Mouse (Mus musculus) kidney, embryonic 15.5 days (tissue): Measurements from ENCODE around the gene Bmp4. TPM values are rescaled to one million over a fixed set of nuclear protein-coding genes. Genes with fewer than 3 reads are reported as not detected.

Source experiments
- ATAC-seq: fragments of 200-750 bp; cut with Nextera tagmentation; replicated peaks from 2 replicates; pipeline ENCODE4 v1.8.0; 2017; ENCODE audit warnings: moderate TSS enrichment; ENCODE audit not compliant: low FRiP score
- H3K27ac ChIP-seq: fragments of 300-500 bp; sonication (generic); 2 replicates; pipeline ENCODE4 v1.5.1; 2015; ENCODE audit warnings: mild to moderate bottlenecking, inconsistent platforms
- H3K27me3 ChIP-seq: fragments of 300-500 bp; sonication (generic); 2 replicates; pipeline ENCODE4 v1.6.1; 2015; ENCODE audit warnings: inconsistent platforms
- H3K36me3 ChIP-seq: fragments of 300-500 bp; sonication (generic); 2 replicates; pipeline ENCODE4 v1.6.1; 2015; ENCODE audit warnings: inconsistent platforms
- H3K4me1 ChIP-seq: fragments of 300-500 bp; sonication (generic); 2 replicates; pipeline ENCODE4 v1.6.1; 2015; ENCODE audit warnings: inconsistent platforms
- H3K4me2 ChIP-seq: fragments of 300-500 bp; sonication (generic); 2 replicates; pipeline ENCODE4 v1.6.1; 2015; ENCODE audit warnings: moderate library complexity, mild to moderate bottlenecking, inconsistent platforms
- H3K4me3 ChIP-seq: fragments of 300-500 bp; sonication (generic); replicated peaks from 2 replicates; pipeline ENCODE4 v1.5.1; 2015; ENCODE audit warnings: mild to moderate bottlenecking, inconsistent platforms
- H3K9ac ChIP-seq: fragments of 300-500 bp; sonication (generic); 2 replicates; pipeline ENCODE4 v1.6.1; 2015; ENCODE audit warnings: mild to moderate bottlenecking, inconsistent platforms
- H3K9me3 ChIP-seq: fragments of 300-500 bp; sonication (generic); replicated peaks from 2 replicates; pipeline ENCODE4 v1.6.1; 2016; ENCODE audit warnings: inconsistent platforms
- WGBS: fragments of 180-500 bp; shearing (Covaris S2); methylation state at CpG from one replicate; pipeline ENCODE4 v1.1.7; 2015; ENCODE audit warnings: mixed read lengths; 5-methylcytosine and 5-hydroxymethylcytosine counted together
- polyA plus RNA-seq: library from polyadenylated mRNA; unstranded; fragments of >200 nt; fragmentation: Nextera tagmentation; extraction: Ambion mirVana; gene quantifications from 2 replicates; pipeline ENCODE4 v1.2.1, GENCODE M21; 2015

Bmp4 gene
- polyA plus RNA-seq: 36.3 and 40.8 TPM in 2 replicates

DNA sequence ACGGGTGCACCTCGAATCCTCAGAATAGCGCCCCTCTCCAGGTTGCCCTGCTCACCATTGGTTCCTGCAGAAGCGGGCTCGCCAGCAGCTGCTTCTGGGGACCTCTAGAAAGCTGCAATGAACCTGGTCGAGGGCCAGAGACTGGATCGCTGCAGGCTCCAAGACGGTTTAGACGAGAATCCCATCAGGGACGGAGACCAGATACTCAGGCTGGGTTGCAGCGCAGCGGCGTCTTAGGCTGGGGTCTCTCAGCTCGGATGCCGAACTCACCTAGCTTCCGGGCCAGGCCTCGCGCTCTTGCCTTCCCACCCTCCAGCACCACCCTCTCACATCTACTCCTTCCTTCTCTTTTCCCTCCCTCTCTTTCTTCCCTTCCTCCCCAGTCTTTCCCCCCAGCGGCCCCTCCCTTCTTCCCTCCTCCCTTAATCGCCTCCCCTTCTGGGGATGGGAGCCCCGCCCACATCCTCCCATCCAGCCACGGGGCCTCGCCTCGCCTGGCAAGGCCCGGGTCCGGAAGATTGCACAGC lies at the start of gene Bmp4:
Gene Bmp4 (minus strand): TSS at position 421 of the 527 bp plus-strand sequence.
- ATAC-seq: peak; percentile 43
- Histone ChIP-seq H3K9ac (peak within 1 kb of the TSS; percentile 56), H3K9me3 (no peaks in the 10 kb centered on the region), H3K4me3 (peak within 1 kb of the TSS; percentile 62), H3K4me2 (peak within 1 kb of the TSS; percentile 85), H3K27me3 (peaks cover 33% of the 10 kb centered on the region), H3K36me3 (no peaks in the 10 kb centered on the region), H3K27ac (peak within 1 kb of the TSS; percentile 63; the same call in 1 of the 2 replicates), H3K4me1 (peaks cover 49% of the 10 kb centered on the region)
- under 1% methylated on average over 26 of the region's 26 CpGs for WGBS

DNA sequence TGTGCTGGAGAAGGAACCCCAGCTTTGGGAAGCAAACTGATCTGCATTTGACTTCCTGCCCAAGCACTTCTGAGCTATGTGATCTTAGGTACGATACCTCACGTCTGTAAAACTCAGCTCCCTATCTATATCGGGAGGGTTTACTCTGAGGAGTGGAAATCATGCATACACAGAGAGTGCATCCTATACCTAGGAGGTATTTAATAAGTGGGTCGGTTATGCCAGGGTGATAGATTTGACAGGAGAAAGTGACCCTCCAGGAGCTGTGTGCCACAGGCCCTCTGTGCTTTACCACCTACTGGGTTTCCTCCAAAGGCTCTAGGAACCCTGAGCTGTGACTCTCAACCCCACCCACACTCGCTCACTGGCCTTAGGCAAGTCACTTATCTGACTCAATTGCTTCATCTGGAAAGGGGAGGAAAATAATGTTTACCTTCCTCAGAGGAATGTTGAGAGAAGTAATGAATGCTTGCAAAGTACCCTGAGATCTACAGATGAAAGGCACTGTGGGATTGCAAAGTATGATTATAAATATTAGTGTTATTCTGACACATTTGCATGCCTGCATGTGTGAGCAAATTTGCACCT lies 49.1 kb upstream of the Bmp4 start:
- Histone ChIP-seq H3K27me3 (no peaks in the 10 kb centered on the region), H3K27ac (no peak overlapping the region), H3K4me1 (peaks cover 15% of the 10 kb centered on the region), H3K4me2 (no peak overlapping the region), H3K36me3 (no peaks in the 10 kb centered on the region), H3K4me3 (no peak overlapping the region), H3K9me3 (no peaks in the 10 kb centered on the region), H3K9ac (no peak overlapping the region)
- WGBS: 81% methylated on average over 5 of the region's 5 CpGs
- ATAC-seq: no peak

DNA sequence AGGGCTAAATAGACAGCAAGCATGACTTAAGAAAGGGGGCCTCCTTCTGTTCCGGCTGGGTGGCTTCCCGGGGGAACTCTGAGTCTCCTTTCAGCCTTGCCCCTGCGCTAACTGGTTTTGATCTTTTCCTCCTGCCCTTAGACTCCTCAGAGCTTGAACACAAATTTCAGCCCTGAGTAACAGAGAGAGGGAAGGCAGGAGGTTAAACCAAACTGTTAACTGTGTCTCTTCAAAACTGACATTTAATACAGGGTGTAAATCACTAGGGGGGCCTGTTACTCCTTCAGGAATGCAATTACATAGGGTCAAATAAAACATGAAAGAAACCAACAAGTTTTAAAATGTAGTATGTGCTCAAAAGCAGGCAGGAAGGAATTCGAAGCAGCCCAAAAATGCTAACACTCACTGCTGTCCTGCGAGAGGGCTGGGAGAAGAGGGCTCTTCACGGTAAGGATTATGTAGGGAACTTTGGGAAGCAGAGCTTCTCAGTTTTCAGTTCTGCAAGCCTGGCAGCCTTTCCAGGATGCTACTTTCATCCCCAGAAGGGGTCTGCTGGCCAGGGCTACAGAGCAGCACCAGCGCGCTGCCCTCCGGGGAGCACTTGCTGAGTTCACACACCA lies 46.1 kb upstream of the Bmp4 start:
- no peak overlapping the region for H3K9ac ChIP-seq
- no peaks in the 10 kb centered on the region for H3K27me3 ChIP-seq
- WGBS: 6% methylated on average over 9 of the region's 9 CpGs
- no peaks in the 10 kb centered on the region for H3K9me3 ChIP-seq
- H3K4me2 ChIP-seq: peak overlapping the region; percentile 43
- ATAC-seq: peak; percentile 89
- peaks cover 15% of the 10 kb centered on the region for H3K4me1 ChIP-seq
- H3K36me3 ChIP-seq: no peaks in the 10 kb centered on the region
- no peak overlapping the region for H3K4me3 ChIP-seq
- H3K27ac ChIP-seq: peak overlapping the region; percentile 88

DNA sequence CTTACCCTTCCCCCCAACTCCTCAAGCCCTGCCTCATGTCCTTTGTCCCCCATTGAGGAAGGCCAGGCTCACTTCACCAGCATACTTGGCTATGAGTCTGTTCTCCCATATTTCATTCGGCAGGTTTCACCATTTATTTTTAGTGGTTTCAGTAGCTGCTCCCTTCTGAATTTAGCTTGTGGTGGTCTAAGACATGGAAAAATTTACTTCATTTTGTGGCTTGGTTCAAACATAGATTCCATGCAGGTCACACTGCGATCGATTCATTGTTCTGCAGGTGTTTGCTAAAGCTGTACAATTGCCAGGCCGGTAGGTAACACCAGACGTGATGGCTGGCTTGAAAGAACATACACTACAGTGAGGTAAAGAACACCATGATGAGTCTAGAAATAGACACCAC lies 39.8 kb upstream of the Bmp4 start:
- Histone ChIP-seq H3K4me1 (no peaks in the 10 kb centered on the region; the same call in 1 of the 2 replicates), H3K4me2 (no peak overlapping the region), H3K9me3 (no peaks in the 10 kb centered on the region), H3K36me3 (no peaks in the 10 kb centered on the region), H3K27ac (no peak overlapping the region), H3K4me3 (no peak overlapping the region), H3K9ac (no peak overlapping the region), H3K27me3 (no peaks in the 10 kb centered on the region)
- 93% methylated on average over 5 of the region's 5 CpGs for WGBS
- ATAC-seq: no peak

DNA sequence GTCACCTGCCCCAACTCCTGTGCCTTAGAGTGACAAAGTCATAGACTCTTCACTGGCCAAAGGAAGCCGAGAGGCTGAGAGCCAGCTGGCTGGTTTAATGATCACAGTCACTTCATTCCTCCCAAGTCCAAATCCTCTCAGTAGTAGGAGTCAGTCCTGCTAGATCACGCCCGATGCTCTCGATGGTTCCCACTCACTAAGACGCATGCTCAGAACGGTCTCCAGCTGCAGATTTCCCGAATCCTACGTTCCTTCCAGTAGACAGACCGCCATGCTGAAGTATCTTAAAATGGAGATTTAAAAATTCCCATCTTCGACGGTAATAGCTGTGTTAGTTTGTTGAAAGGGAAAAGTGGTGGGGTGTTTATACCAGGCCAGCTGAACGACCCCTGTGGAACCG lies 36.8 kb upstream of the Bmp4 start:
- H3K27me3 ChIP-seq: no peaks in the 10 kb centered on the region

DNA sequence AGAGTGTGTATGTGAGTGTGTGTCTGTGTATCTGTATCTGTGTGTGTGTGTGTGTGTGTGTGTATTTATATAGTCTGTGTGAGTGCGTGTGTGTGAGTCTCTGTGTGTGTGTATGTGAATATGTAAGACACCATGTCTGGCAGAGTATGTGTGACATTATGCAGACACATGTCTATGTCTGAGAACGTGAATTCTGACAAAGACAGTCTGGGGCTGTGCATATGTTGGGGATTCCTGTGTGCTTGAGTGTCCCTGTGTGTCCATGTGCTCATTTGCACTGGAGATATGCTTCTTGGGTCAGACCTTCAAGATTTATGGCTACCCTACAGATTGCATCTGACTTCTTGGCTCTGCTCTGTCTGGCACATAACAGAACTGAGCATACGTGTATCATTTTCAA lies 31.4 kb upstream of the Bmp4 start:
- no peak for ATAC-seq
- H3K27ac ChIP-seq: no peak overlapping the region
- H3K9me3 ChIP-seq: no peaks in the 10 kb centered on the region
- no peaks in the 10 kb centered on the region for H3K27me3 ChIP-seq
- no peak overlapping the region for H3K4me3 ChIP-seq
- no peak overlapping the region for H3K9ac ChIP-seq
- H3K36me3 ChIP-seq: no peaks in the 10 kb centered on the region
- no peak overlapping the region for H3K4me2 ChIP-seq
- H3K4me1 ChIP-seq: peaks cover 15% of the 10 kb centered on the region
- WGBS: 74% methylated on average over 3 of the region's 3 CpGs

More for the DNA sequence above, 36.8 kb upstream of the Bmp4 start:
- Histone ChIP-seq H3K36me3 (no peaks in the 10 kb centered on the region), H3K4me2 (no peak overlapping the region), H3K9me3 (no peaks in the 10 kb centered on the region), H3K27ac (no peak overlapping the region), H3K4me1 (no peaks in the 10 kb centered on the region), H3K4me3 (no peak overlapping the region), H3K9ac (no peak overlapping the region)
- no peak for ATAC-seq
- WGBS: 94% methylated on average over 13 of the region's 13 CpGs

DNA sequence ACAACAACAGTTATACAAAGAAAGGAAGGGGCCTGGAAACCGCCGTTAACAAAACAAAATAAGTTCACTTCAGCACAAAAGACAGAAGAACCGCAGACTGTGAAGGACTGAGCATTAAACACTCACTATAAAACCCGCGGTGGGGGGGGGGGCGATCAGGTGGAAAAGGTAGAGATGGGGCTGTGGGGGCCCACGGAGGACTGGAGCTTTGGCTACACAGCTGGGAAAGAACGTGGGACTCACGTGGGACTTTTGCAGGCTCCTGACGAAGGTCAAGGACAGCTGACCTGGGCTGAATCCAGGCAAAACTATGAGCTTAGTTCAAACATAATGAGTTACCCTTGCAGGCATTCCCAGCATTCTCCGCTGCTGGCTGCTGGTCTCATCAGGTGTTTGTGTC lies 28.8 kb upstream of the Bmp4 start:
- Histone ChIP-seq H3K27me3 (no peaks in the 10 kb centered on the region), H3K36me3 (no peaks in the 10 kb centered on the region), H3K27ac (no peak overlapping the region), H3K9ac (no peak overlapping the region), H3K9me3 (no peaks in the 10 kb centered on the region), H3K4me3 (no peak overlapping the region), H3K4me2 (no peak overlapping the region; the same call in 1 of the 2 replicates), H3K4me1 (peaks cover 15% of the 10 kb centered on the region)
- ATAC-seq: 0 out of 2 replicates have a peak, but pooled peaks have one; percentile 25
- 43% methylated on average over 11 of the region's 11 CpGs for WGBS

DNA sequence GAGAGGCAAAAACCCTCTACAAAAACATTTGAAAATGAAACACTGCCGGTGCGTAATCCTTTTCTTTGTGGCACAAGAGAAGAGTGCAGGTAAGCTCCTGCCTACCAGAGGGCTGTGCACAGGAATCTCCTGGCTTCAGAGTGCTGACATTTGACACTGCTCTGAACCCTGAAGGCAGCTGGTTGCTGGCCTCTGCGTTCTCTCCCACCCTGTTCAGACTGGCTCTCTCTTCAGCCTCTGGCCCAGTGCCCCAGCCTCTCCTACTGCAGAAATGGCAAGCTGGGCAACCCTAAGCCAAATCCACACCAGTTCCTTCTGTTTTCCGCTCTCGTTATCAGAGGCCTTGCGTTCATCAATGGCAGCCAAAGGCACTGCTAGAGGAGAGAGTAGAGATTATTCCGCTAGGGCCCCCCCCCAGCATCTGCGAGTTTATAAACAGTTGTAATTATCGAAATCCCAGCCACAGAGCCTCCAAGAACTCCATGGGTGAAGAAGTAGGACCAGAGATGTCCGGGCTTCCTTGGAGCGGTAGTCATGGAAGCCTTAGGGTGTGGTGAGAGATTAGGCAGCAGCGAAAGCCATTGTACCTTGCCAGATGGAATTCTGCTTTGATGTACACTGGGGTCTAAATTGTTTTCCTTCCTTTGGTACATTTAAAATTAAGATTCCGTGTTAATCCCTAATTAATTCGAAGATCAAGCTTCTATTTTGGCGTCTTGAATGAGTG lies 28.1 kb upstream of the Bmp4 start:
- Histone ChIP-seq H3K4me1 (peaks cover 15% of the 10 kb centered on the region), H3K4me2 (no peak overlapping the region), H3K27me3 (no peaks in the 10 kb centered on the region), H3K27ac (peak overlapping the region; percentile 22; the same call in 1 of the 2 replicates), H3K4me3 (no peak overlapping the region), H3K9me3 (no peaks in the 10 kb centered on the region), H3K9ac (no peak overlapping the region), H3K36me3 (no peaks in the 10 kb centered on the region)
- ATAC-seq: peak; percentile 62
- WGBS: 72% methylated on average over 15 of the region's 15 CpGs

DNA sequence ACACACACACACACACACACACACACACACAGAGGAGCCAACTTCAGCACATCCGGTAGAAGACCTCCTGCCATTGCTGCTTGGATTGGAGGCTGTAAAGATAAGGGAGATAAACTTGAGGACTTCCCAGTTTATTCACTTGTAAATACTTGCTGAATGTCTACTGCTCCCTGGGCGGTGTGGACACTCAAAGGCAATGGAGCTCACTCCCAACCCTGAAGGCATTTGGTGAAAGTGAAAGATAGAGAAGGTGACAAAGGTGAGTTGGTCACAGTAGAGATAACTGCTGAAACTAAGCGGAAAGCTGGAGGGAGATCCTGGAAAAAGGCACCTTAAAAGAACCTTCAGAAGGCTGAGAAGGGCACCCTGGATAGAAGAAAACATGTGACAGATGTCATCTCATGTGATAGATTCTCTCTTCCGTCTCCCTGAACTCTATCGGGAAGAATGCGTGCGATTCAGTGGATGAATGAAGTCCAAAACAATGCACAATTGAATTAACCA lies 22.1 kb upstream of the Bmp4 start:
- H3K9ac ChIP-seq: no peak overlapping the region
- no peak overlapping the region for H3K4me3 ChIP-seq
- no peak overlapping the region for H3K4me2 ChIP-seq
- ATAC-seq: no peak
- 81% methylated on average over 7 of the region's 7 CpGs for WGBS
- no peaks in the 10 kb centered on the region for H3K36me3 ChIP-seq
- H3K27me3 ChIP-seq: no peaks in the 10 kb centered on the region
- no peak overlapping the region for H3K27ac ChIP-seq
- no peaks in the 10 kb centered on the region for H3K4me1 ChIP-seq
- no peaks in the 10 kb centered on the region for H3K9me3 ChIP-seq

DNA sequence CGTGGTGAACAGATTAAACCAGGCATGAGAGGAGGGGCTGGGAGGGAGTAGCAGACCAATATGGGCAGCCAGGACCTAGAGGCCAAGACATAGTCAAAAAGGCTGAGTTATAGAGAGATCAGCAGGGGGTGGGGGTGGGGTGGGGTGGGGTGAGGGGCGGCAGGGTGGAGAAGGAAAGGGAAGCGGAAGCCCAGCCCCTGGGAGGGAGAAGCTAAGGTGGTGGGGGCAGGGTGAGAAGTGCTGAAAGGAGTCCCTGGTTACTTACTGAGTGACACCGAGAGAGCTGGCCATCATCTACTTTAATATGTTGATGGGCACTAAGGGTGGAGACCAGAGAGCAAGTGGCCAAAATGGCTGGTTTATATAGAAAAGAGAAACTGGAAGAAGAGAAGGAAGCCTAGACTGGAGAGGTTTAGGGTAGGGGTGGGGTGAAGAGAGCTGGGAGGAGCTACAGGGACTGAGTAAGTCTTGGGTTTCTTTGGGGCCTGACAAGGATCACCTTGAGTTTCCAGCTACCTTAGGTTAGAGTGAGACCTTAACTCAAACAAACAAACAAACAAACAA lies 20.2 kb upstream of the Bmp4 start:
- no peak for ATAC-seq
- Histone ChIP-seq H3K4me3 (no peak overlapping the region), H3K4me2 (no peak overlapping the region), H3K9me3 (no peaks in the 10 kb centered on the region), H3K27me3 (no peaks in the 10 kb centered on the region), H3K9ac (no peak overlapping the region), H3K27ac (no peak overlapping the region), H3K36me3 (no peaks in the 10 kb centered on the region), H3K4me1 (no peaks in the 10 kb centered on the region)
- WGBS: 48% methylated on average over 4 of the region's 4 CpGs

DNA sequence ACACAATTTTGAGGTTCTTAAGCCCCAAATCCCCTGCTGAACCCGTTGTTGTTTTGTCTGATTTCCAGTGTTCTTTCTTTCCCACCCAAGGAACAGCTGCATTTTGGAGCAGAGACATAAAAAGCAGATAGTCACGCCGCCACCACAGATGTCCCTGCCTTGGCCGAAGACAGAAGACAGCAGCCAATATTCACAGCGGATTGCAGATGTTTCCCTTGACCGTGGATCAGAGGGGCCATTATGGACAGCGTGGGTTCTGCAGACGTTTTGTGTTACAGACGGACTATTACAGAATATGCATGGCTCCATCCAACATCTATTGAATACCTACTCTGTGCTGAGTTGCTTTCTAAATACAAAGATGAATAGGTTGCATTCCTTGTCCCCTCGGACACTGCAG lies 18.5 kb upstream of the Bmp4 start:
- no peaks in the 10 kb centered on the region for H3K4me1 ChIP-seq
- H3K4me2 ChIP-seq: no peak overlapping the region
- H3K27ac ChIP-seq: no peak overlapping the region
- no peak for ATAC-seq
- no peaks in the 10 kb centered on the region for H3K36me3 ChIP-seq
- H3K27me3 ChIP-seq: no peaks in the 10 kb centered on the region
- no peaks in the 10 kb centered on the region for H3K9me3 ChIP-seq
- H3K9ac ChIP-seq: no peak overlapping the region
- 83% methylated on average over 10 of the region's 10 CpGs for WGBS
- H3K4me3 ChIP-seq: no peak overlapping the region

DNA sequence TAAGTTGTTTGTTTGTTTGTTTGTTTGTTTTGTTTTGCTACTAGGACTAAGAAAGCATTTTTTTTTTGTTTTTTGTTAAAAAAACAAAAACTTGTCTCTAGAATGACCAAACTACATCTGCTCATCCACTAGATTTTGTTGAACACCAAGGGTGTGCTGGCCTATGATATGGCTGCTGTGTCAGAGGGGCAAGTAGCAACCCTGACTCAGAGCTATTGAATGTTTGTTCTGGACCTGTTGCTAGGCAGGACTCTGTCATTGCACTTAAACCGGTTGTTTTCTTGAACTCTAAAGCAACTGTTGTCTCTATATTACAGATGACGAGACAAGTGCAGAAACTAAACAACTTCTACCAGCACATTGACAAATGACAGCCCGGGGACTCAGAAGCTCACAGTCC lies 17.9 kb upstream of the Bmp4 start:
- Histone ChIP-seq H3K36me3 (no peaks in the 10 kb centered on the region), H3K4me1 (no peaks in the 10 kb centered on the region), H3K27ac (no peak overlapping the region), H3K27me3 (no peaks in the 10 kb centered on the region), H3K9me3 (no peaks in the 10 kb centered on the region), H3K4me3 (no peak overlapping the region), H3K4me2 (no peak overlapping the region), H3K9ac (no peak overlapping the region)
- 77% methylated on average over 3 of the region's 3 CpGs for WGBS
- ATAC-seq: no peak
